Mouse (Mus musculus): ENCODE results near the gene Rbp3. TPM values are rescaled to one million over a fixed set of nuclear protein-coding genes. Genes with fewer than 3 reads are reported as not detected.

Rbp3 gene
- total RNA-seq (2012; rRNA removed), result not detected in 2 replicates
- not detected in 2 replicates for total RNA-seq (2014; rRNA removed)
- polyA plus RNA-seq (2012; ENCODE audit: insufficient read length, low read depth), result not detected in 2 replicates

GRCm38 (mm10) chr14:33953761-33954160, at the start of gene Rbp3:
TSS of gene Rbp3 (plus strand) at chr14:33954003.
- TF ChIP-seq MXI1 (IDR thresholded peaks at IDR 0.05; ENCODE audit: low read depth, low read length) (no peak), MAX (IDR thresholded peaks at IDR 0.05; ENCODE audit: low read length) (no peak), ZNF384 (IDR thresholded peaks at IDR 0.05; ENCODE audit: low read depth, low read length) (no peak), MYC (IDR thresholded peaks at IDR 0.05; ENCODE audit: low read depth, low read length) (no peak), KAT2A (IDR thresholded peaks at IDR 0.05; ENCODE audit: insufficient replicate concordance, low read length) (no peak), POLR2A (IDR thresholded peaks at IDR 0.05; ENCODE audit: low read depth, low read length) (no peak), ZMIZ1 (IDR thresholded peaks at IDR 0.05; ENCODE audit: low read depth, low read length) (no peak)
- peaks cover 3 to 8% of the 10 kb centered on the region in 2 experiments; a peak in 2 of 4 replicates for H3K4me1 ChIP-seq (ENCODE audit: control insufficient read depth in 1 of 2, insufficient read depth in 2 of 2)
- no peak within 1 kb of the TSS for H3K27ac ChIP-seq (ENCODE audit: insufficient read depth, low read depth)
- in situ Hi-C loops (cut with MboI; ENCODE audit: low pct_ligation_motif_present, low pct_unique_long_range_greater_than_20kb, low sequenced_read_pairs), result no loop called here
- no peaks in the 10 kb centered on the region for H3K27me3 ChIP-seq (replicated peaks)
- no peaks in the 10 kb centered on the region for H3K9me3 ChIP-seq (replicated peaks; ENCODE audit: low read length)
- no peaks in the 10 kb centered on the region for H3K36me3 ChIP-seq (replicated peaks in 1 of 2; ENCODE audit: control insufficient read depth in 1 of 2, insufficient read depth in 1 of 2, low read length in 1 of 2)
- H3K4me2 ChIP-seq (ENCODE audit: insufficient read depth, low read depth, poor library complexity, severe bottlenecking), result no peak within 1 kb of the TSS
- DNase-seq (ENCODE audit: extremely low read depth), result no peak
- no peak within 1 kb of the TSS for H3K4me3 ChIP-seq (replicated peaks in 1 of 3; ENCODE audit: low read depth in 2 of 3, low read length in 2 of 3, poor library complexity in 1 of 3)
- no peaks in the 10 kb centered on the region for H3K79me2 ChIP-seq (replicated peaks; ENCODE audit: control insufficient read depth, extremely low read depth, insufficient read depth, poor library complexity, severe bottlenecking)
- dilution Hi-C loops (cut with MboI; ENCODE audit: extremely low pct_ligation_motif_present, extremely low pct_unique_long_range_greater_than_20kb, low sequenced_read_pairs), result no loop called here
- no peak within 1 kb of the TSS for H3K9ac ChIP-seq (ENCODE audit: insufficient read depth, low read depth)

- in situ Hi-C loops (cut with MboI; ENCODE audit: low pct_ligation_motif_present, low pct_unique_long_range_greater_than_20kb, low sequenced_read_pairs), result no loop called here
- H3K79me2 ChIP-seq (replicated peaks; ENCODE audit: control insufficient read depth, extremely low read depth, insufficient read depth, poor library complexity, severe bottlenecking), result no peaks in the 10 kb centered on the region
- peaks cover 0 to 52% of the 10 kb centered on the region in 2 experiments; a peak in 2 of 4 replicates for H3K4me1 ChIP-seq (ENCODE audit: control insufficient read depth in 1 of 2, insufficient read depth in 2 of 2)
- H3K27ac ChIP-seq (ENCODE audit: insufficient read depth, low read depth), result no peak overlapping the region
- DNase-seq (ENCODE audit: extremely low read depth), result peak; percentile 62
- peaks cover 5% of the 10 kb centered on the region for H3K9me3 ChIP-seq (replicated peaks; ENCODE audit: low read length)
- no peak overlapping the region for H3K9ac ChIP-seq (ENCODE audit: insufficient read depth, low read depth)
- no peaks in the 10 kb centered on the region for H3K27me3 ChIP-seq (replicated peaks)
- dilution Hi-C loops (cut with MboI; ENCODE audit: extremely low pct_ligation_motif_present, extremely low pct_unique_long_range_greater_than_20kb, low sequenced_read_pairs), result no loop called here
- H3K4me2 ChIP-seq (ENCODE audit: insufficient read depth, low read depth, poor library complexity, severe bottlenecking), result no peak overlapping the region
- TF ChIP-seq BHLHE40 (IDR thresholded peaks at IDR 0.05; ENCODE audit: low read depth, low read length) (0 out of 2 replicates have a peak, but pooled peaks have one; percentile 50), RAD21 (IDR thresholded peaks at IDR 0.05; ENCODE audit: low read depth, low read length) (no peak)
- H3K36me3 ChIP-seq (replicated peaks in 1 of 2; ENCODE audit: control insufficient read depth in 1 of 2, insufficient read depth in 1 of 2, low read length in 1 of 2), result no peaks in the 10 kb centered on the region
- H3K4me3 ChIP-seq (replicated peaks in 1 of 3; ENCODE audit: low read depth in 2 of 3, low read length in 2 of 3, poor library complexity in 1 of 3), result no peak overlapping the region
These were observed 49.0 kb upstream of the Rbp3 start for GRCm38 (mm10) chr14:33904851-33905250.

- Histone ChIP-seq H3K9me3 (replicated peaks; ENCODE audit: low read length) (no peaks in the 10 kb centered on the region), H3K4me3 (replicated peaks in 1 of 3; ENCODE audit: low read depth in 2 of 3, low read length in 2 of 3, poor library complexity in 1 of 3) (no peak overlapping the region), H3K4me2 (ENCODE audit: insufficient read depth, low read depth, poor library complexity, severe bottlenecking) (no peak overlapping the region), H3K9ac (ENCODE audit: insufficient read depth, low read depth) (no peak overlapping the region), H3K27me3 (replicated peaks) (no peaks in the 10 kb centered on the region), H3K79me2 (replicated peaks; ENCODE audit: control insufficient read depth, extremely low read depth, insufficient read depth, poor library complexity, severe bottlenecking) (no peaks in the 10 kb centered on the region), H3K27ac (ENCODE audit: insufficient read depth, low read depth) (no peak overlapping the region), H3K4me1 (ENCODE audit: control insufficient read depth in 1 of 2, insufficient read depth in 2 of 2) (peaks cover 0 to 17% of the 10 kb centered on the region in 2 experiments; a peak in 2 of 4 replicates), H3K36me3 (replicated peaks in 1 of 2; ENCODE audit: control insufficient read depth in 1 of 2, insufficient read depth in 1 of 2, low read length in 1 of 2) (no peaks in the 10 kb centered on the region)
- DNase-seq (ENCODE audit: extremely low read depth), result peak; percentile 54
- dilution Hi-C loops (cut with MboI; ENCODE audit: extremely low pct_ligation_motif_present, extremely low pct_unique_long_range_greater_than_20kb, low sequenced_read_pairs), result no loop called here
- no peak for TF ChIP-seq NRF1 (IDR thresholded peaks at IDR 0.05; ENCODE audit: low read depth, low read length)
- no peak for TF ChIP-seq JUN (IDR thresholded peaks at IDR 0.05; ENCODE audit: insufficient read depth, low read depth, low read length)
- TF ChIP-seq IRF4 (IDR thresholded peaks at IDR 0.05; ENCODE audit: low read depth, low read length), result no peak
- TF ChIP-seq GABPA (IDR thresholded peaks at IDR 0.05; ENCODE audit: insufficient replicate concordance, low read depth, low read length), result no peak
- no peak for TF ChIP-seq JUND (conservative IDR thresholded peaks at IDR 0.05; ENCODE audit: low read depth, low read length)
- no peak for TF ChIP-seq SIN3A (IDR thresholded peaks at IDR 0.05; ENCODE audit: low read length)
- TF ChIP-seq RAD21 (IDR thresholded peaks at IDR 0.05; ENCODE audit: low read depth, low read length), result peak; percentile 73
- no peak for TF ChIP-seq ZMIZ1 (IDR thresholded peaks at IDR 0.05; ENCODE audit: low read depth, low read length)
- TF ChIP-seq TCF12 (IDR thresholded peaks at IDR 0.05; ENCODE audit: low read depth, low read length), result no peak; the same call in 1 of the 2 replicates
- no peak for TF ChIP-seq MYC (IDR thresholded peaks at IDR 0.05; ENCODE audit: low read depth, low read length)
- peak; percentile 43 to 73 for TF ChIP-seq CTCF (conservative IDR thresholded peaks at IDR 0.05 in 1 of 2, IDR thresholded peaks at IDR 0.05 in 1 of 2; ENCODE audit: low read depth in 2 of 2, low read length in 2 of 2)
- no peak for TF ChIP-seq MAZ (IDR thresholded peaks at IDR 0.05; ENCODE audit: low read depth, low read length)
- TF ChIP-seq POLR2AphosphoS2 (IDR thresholded peaks at IDR 0.05; ENCODE audit: low read depth, low read length), result no peak
- peak; percentile 70 for TF ChIP-seq SMC3 (IDR thresholded peaks at IDR 0.05; ENCODE audit: low read depth, low read length)
- TF ChIP-seq BHLHE40 (IDR thresholded peaks at IDR 0.05; ENCODE audit: low read depth, low read length), result no peak
- peak; percentile 17; the same call in 1 of the 2 replicates for TF ChIP-seq ZC3H11A (IDR thresholded peaks at IDR 0.05; ENCODE audit: low read depth, low read length)
- no peak for TF ChIP-seq CHD1 (IDR thresholded peaks at IDR 0.05; ENCODE audit: low read depth, low read length)
- no peak for TF ChIP-seq USF1 (IDR thresholded peaks at IDR 0.05; ENCODE audit: low read depth, low read length)
- TF ChIP-seq ZKSCAN1 (IDR thresholded peaks at IDR 0.05; ENCODE audit: borderline replicate concordance, low read depth, low read length), result no peak
- in situ Hi-C loops (cut with MboI; ENCODE audit: low pct_ligation_motif_present, low pct_unique_long_range_greater_than_20kb, low sequenced_read_pairs), result no loop called here
These were observed 40.1 kb upstream of the Rbp3 start for GRCm38 (mm10) chr14:33913727-33914126.

All from CH12.LX (cell line).